Mouse (Mus musculus) forebrain, postnatal 0 days (tissue): ENCODE measurements around the gene Aff1. TPM values are rescaled to one million over a fixed set of nuclear protein-coding genes. Genes with fewer than 3 reads are reported as not detected.

ENCODE experiments used
- ATAC-seq: fragments of 200-750 bp; cut with Nextera tagmentation; 2 replicates; pipeline ENCODE4 v1.8.0; 2017; ENCODE audit warnings: mild to moderate bottlenecking, moderate library complexity
- DNase-seq: peaks from one replicate; pipeline ENCODE4 v3.0.0-alpha.2; 2015
- H3K27ac ChIP-seq: fragments of 300-500 bp; sonication (generic); 2 replicates; pipeline ENCODE4 v1.5.1; 2014; ENCODE audit warnings: low read depth, mild to moderate bottlenecking, antibody characterized with exemption, low read length, moderate library complexity, mixed read lengths
- H3K27me3 ChIP-seq: fragments of 300-500 bp; sonication (generic); 2 replicates; pipeline ENCODE4 v1.6.1; 2014; ENCODE audit warnings: mild to moderate bottlenecking, low read length, mixed read lengths; ENCODE audit not compliant: insufficient read depth
- H3K36me3 ChIP-seq: fragments of 300-500 bp; sonication (generic); 2 replicates; pipeline ENCODE4 v1.6.1; 2014; ENCODE audit warnings: mild to moderate bottlenecking, moderate library complexity; ENCODE audit not compliant: insufficient read depth
- H3K4me1 ChIP-seq: fragments of 300-500 bp; sonication (generic); 2 replicates; pipeline ENCODE4 v1.6.1; 2014; ENCODE audit warnings: antibody characterized with exemption; ENCODE audit not compliant: insufficient read depth
- H3K4me2 ChIP-seq: fragments of 300-500 bp; sonication (generic); 2 replicates; pipeline ENCODE4 v1.6.1; 2014; ENCODE audit warnings: low read depth, mild to moderate bottlenecking, moderate library complexity
- H3K4me3 ChIP-seq: fragments of 300-500 bp; sonication (generic); 2 replicates; pipeline ENCODE4 v1.5.1; 2014; ENCODE audit warnings: low read depth, low read length, mixed read lengths
- H3K9ac ChIP-seq: fragments of 300-500 bp; sonication (generic); 2 replicates; pipeline ENCODE4 v1.6.1; 2014; ENCODE audit warnings: mild to moderate bottlenecking
- H3K9me3 ChIP-seq: fragments of 300-500 bp; sonication (generic); 2 replicates; pipeline ENCODE4 v1.6.1; 2016; ENCODE audit warnings: low read length
- CTCF ChIP-seq: sonication (generic); IDR thresholded peaks from 2 replicates; pipeline ENCODE4 v1.5.1; 2016; ENCODE audit warnings: antibody characterized with exemption, control low read depth, low read depth
- WGBS: fragments of 180-500 bp; shearing (Covaris S2); extraction: QIAGEN DNeasy Blood & Tissue Kit; methylation state at CpG from one replicate; pipeline ENCODE4 v1.1.7; 2014; 5-methylcytosine and 5-hydroxymethylcytosine counted together
- polyA plus RNA-seq: library from polyadenylated mRNA; unstranded; fragments of >200 nt; fragmentation: Nextera tagmentation; extraction: Ambion mirVana; gene quantifications from 2 replicates; pipeline ENCODE4 v1.2.1, GENCODE M21; 2015
- total RNA-seq: library from RNA; depleted of rRNA; stranded (reverse); fragments of >200 nt; gene quantifications from 2 replicates; pipeline ENCODE4 v1.2.3, GENCODE M21; 2014

Gene Aff1
- total and polyA plus RNA-seq, 2 experiments from 2014 or later, result 1.0 to 4.0 TPM

DNA sequence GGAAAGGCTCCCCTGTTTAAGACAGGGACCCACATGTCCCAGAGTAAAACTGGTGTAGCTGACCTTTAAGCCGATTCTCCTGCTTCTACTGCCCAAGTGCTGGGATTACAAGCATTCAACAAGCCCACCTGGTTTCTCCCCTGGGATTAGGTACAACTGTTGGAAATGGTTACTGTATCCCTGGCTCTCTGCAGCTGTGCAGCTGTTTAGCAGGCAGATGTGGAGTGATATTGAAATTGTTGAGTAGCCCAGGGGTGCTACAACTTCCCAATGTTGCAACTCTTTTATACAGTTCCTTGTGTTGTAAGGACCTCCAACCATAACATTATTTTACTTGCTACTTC is 48.7 kb downstream of the Aff1 start:
- TF ChIP-seq CTCF, result no peak
- ATAC-seq, result no peak
- no peaks in the 10 kb centered on the region for H3K9me3 ChIP-seq
- H3K4me1 ChIP-seq, result no peaks in the 10 kb centered on the region
- no peak for DNase-seq
- no peak overlapping the region for H3K4me2 ChIP-seq
- H3K27ac ChIP-seq, result no peak overlapping the region
- no peaks in the 10 kb centered on the region for H3K36me3 ChIP-seq
- H3K4me3 ChIP-seq, result no peak overlapping the region
- 84% methylated on average over 1 of the region's 1 CpGs for WGBS
- H3K27me3 ChIP-seq, result no peaks in the 10 kb centered on the region
- H3K9ac ChIP-seq, result no peak overlapping the region

- no peaks in the 10 kb centered on the region for H3K9me3 ChIP-seq
Observed at GRCm38 (mm10) chr5:103741443-103741842, 49.3 kb downstream of the Aff1 start.

GRCm38 (mm10) chr5:103741992-103742391 is 49.8 kb downstream of the Aff1 start:
- H3K36me3 ChIP-seq, result no peaks in the 10 kb centered on the region
- 97% methylated on average over 2 of the region's 2 CpGs for WGBS

More at GRCm38 (mm10) chr5:103741443-103741842, 49.3 kb downstream of the Aff1 start:
- Histone ChIP-seq H3K27ac (no peak overlapping the region), H3K36me3 (no peaks in the 10 kb centered on the region), H3K27me3 (no peaks in the 10 kb centered on the region), H3K9ac (no peak overlapping the region), H3K4me3 (no peak overlapping the region), H3K4me2 (no peak overlapping the region), H3K4me1 (no peaks in the 10 kb centered on the region)
- 46% methylated on average over 1 of the region's 1 CpGs for WGBS
- no peak for DNase-seq
- peak; percentile 42 for TF ChIP-seq CTCF
- no peak for ATAC-seq

GRCm38 (mm10) chr5:103744531-103744930 is 52.4 kb downstream of the Aff1 start:
- DNase-seq, result no peak
- Histone ChIP-seq H3K27ac (no peak overlapping the region), H3K27me3 (no peaks in the 10 kb centered on the region), H3K9me3 (no peaks in the 10 kb centered on the region), H3K36me3 (no peaks in the 10 kb centered on the region), H3K9ac (no peak overlapping the region), H3K4me1 (no peaks in the 10 kb centered on the region), H3K4me3 (no peak overlapping the region), H3K4me2 (no peak overlapping the region)
- TF ChIP-seq CTCF, result no peak
- no peak for ATAC-seq
- 75% methylated on average over 6 of the region's 6 CpGs for WGBS

More at GRCm38 (mm10) chr5:103741992-103742391, 49.8 kb downstream of the Aff1 start:
- no peak for ATAC-seq
- no peaks in the 10 kb centered on the region for H3K27me3 ChIP-seq
- TF ChIP-seq CTCF, result no peak
- H3K4me2 ChIP-seq, result no peak overlapping the region
- no peak for DNase-seq
- H3K4me3 ChIP-seq, result no peak overlapping the region
- no peak overlapping the region for H3K27ac ChIP-seq
- no peak overlapping the region for H3K9ac ChIP-seq
- no peaks in the 10 kb centered on the region for H3K4me1 ChIP-seq
- H3K9me3 ChIP-seq, result no peaks in the 10 kb centered on the region

DNA sequence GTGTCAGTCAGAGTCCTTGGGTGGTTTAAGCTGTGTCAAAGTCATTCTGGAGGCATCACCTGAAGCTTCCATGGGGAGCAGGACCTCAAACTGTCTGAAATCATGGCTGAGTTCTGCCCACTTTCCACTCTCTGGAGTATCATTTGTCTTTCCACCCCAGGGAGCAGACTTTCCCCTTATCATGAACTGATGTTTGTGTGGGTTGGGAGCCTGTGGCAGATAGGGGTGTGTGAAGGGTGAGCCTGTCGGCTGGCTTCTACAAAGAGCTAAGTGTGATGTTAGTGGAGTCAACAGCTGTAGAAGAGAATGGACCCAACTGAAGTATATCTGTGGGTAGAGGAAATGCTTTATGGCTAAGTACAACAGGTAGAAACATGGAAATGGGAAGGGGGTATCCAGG is 53.5 kb downstream of the Aff1 start:
- 97% methylated on average over 1 of the region's 1 CpGs for WGBS
- Histone ChIP-seq H3K9me3 (no peaks in the 10 kb centered on the region), H3K4me3 (no peak overlapping the region), H3K9ac (no peak overlapping the region), H3K27ac (no peak overlapping the region), H3K4me2 (no peak overlapping the region), H3K27me3 (no peaks in the 10 kb centered on the region), H3K36me3 (no peaks in the 10 kb centered on the region), H3K4me1 (no peaks in the 10 kb centered on the region)
- DNase-seq (no peak), ATAC-seq (no peak)
- no peak for TF ChIP-seq CTCF

DNA sequence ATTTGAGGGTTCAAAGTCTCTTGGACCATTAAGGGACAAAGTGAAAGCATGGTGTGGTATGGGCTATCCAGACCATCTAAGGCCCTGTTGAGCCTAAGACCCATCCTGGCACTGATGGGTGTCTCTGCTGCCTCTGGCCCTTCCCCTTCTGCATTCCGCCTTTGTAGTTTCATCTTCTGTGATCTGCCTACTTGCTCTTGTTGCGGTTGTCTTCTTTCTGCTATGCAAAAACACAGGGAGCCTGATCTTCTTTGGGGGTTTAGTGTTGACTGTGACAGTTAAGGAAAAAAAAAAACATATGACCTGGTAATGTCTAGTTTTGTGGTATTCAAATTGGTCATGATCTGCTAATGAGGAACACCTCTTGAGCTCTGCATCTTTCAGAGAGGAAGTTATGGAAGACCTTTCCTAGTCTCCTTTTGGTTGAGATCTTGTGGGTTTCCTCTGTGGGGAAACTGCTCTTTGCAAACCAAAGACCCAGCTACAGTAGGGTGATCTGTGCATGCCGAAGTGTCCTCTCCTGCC is 54.4 kb downstream of the Aff1 start:
- Histone ChIP-seq H3K4me1 (no peaks in the 10 kb centered on the region), H3K27ac (no peak overlapping the region), H3K9ac (no peak overlapping the region), H3K9me3 (no peaks in the 10 kb centered on the region), H3K27me3 (no peaks in the 10 kb centered on the region), H3K4me3 (no peak overlapping the region), H3K4me2 (no peak overlapping the region), H3K36me3 (no peaks in the 10 kb centered on the region)
- no peak for TF ChIP-seq CTCF
- no peak for ATAC-seq
- 97% methylated on average over 3 of the region's 3 CpGs for WGBS
- DNase-seq, result no peak

GRCm38 (mm10) chr5:103747098-103747497 is 54.9 kb downstream of the Aff1 start:
- H3K27me3 ChIP-seq, result no peaks in the 10 kb centered on the region
- no peak overlapping the region for H3K4me2 ChIP-seq
- H3K27ac ChIP-seq, result no peak overlapping the region
- H3K4me3 ChIP-seq, result no peak overlapping the region
- no peak overlapping the region for H3K9ac ChIP-seq
- WGBS, result 88% methylated on average over 2 of the region's 2 CpGs
- no peak for TF ChIP-seq CTCF
- H3K4me1 ChIP-seq, result no peaks in the 10 kb centered on the region
- no peak for ATAC-seq
- no peaks in the 10 kb centered on the region for H3K9me3 ChIP-seq
- DNase-seq, result no peak
- no peaks in the 10 kb centered on the region for H3K36me3 ChIP-seq
